Mouse (Mus musculus) CH12.LX (cell line): ENCODE measurements around the gene Tex33. TPM values are rescaled to one million over a fixed set of nuclear protein-coding genes. Genes with fewer than 3 reads are reported as not detected.

ENCODE experiments used
- DNase-seq: peaks from one replicate; pipeline ENCODE4 v3.0.0-alpha.2; 2013; ENCODE audit errors: extremely low read depth
- H3K27ac ChIP-seq: 2 replicates; pipeline ENCODE4 v1.5.1; 2012; ENCODE audit warnings: low read depth, mild to moderate bottlenecking, control low read depth, moderate library complexity; ENCODE audit not compliant: insufficient read depth
- H3K27me3 ChIP-seq: replicated peaks from 2 replicates; pipeline ENCODE3; 2012; ENCODE audit warnings: inconsistent platforms
- H3K36me3 ChIP-seq, 2 experiments: replicated peaks in 1 of 2; 2 replicates each; pipeline versions ENCODE3 to v1.6.1; 2012; ENCODE audit warnings: inconsistent platforms in 1 of 2, low read length in 1 of 2, mild to moderate bottlenecking in 1 of 2, mixed read lengths in 1 of 2, moderate library complexity in 1 of 2; ENCODE audit not compliant: control insufficient read depth in 1 of 2, insufficient read depth in 1 of 2
- H3K4me1 ChIP-seq, 2 experiments: 2 replicates each; pipeline ENCODE4 v1.6.1; 2012; ENCODE audit warnings: inconsistent platforms in 1 of 2, moderate library complexity in 1 of 2; ENCODE audit not compliant: insufficient read depth in 2 of 2, control insufficient read depth in 1 of 2
- H3K4me2 ChIP-seq: 2 replicates; pipeline ENCODE4 v1.6.1; 2012; ENCODE audit warnings: low read depth, mild to moderate bottlenecking, control low read depth; ENCODE audit not compliant: poor library complexity, insufficient read depth, severe bottlenecking
- H3K4me3 ChIP-seq, 3 experiments: fragments of 150-350 bp in 1 of 3; sonication (generic) in 1 of 3; replicated peaks in 1 of 3; 2 replicates each; pipeline versions ENCODE3 to v1.5.1; 2011 to 2012; ENCODE audit warnings: low read depth in 2 of 3, low read length in 2 of 3, mild to moderate bottlenecking in 2 of 3, moderate library complexity in 2 of 3, control low read depth in 1 of 3, improper control_type of control experiment in 1 of 3, inconsistent platforms in 1 of 3, mixed read lengths in 1 of 3; ENCODE audit not compliant: poor library complexity in 1 of 3
- H3K79me2 ChIP-seq: replicated peaks from 2 replicates; pipeline ENCODE4 v1.6.1; 2012; ENCODE audit warnings: mild to moderate bottlenecking, moderate library complexity; ENCODE audit not compliant: control insufficient read depth, poor library complexity, insufficient read depth, severe bottlenecking; ENCODE audit errors: extremely low read depth
- H3K9ac ChIP-seq: 2 replicates; pipeline ENCODE4 v1.6.1; 2012; ENCODE audit warnings: low read depth, mild to moderate bottlenecking, control low read depth, moderate library complexity; ENCODE audit not compliant: insufficient read depth
- H3K9me3 ChIP-seq: replicated peaks from 2 replicates; pipeline ENCODE3; 2012; ENCODE audit warnings: low read length, inconsistent platforms, mixed read lengths
- BHLHE40 ChIP-seq: IDR thresholded peaks from 2 replicates; pipeline ENCODE4 v1.6.1; 2011; ENCODE audit warnings: mild to moderate bottlenecking, low read depth, low read length, improper control_type of control experiment
- CTCF ChIP-seq, 2 experiments: IDR thresholded peaks in 1 of 2; conservative IDR thresholded peaks in 1 of 2; 2 replicates each; pipeline ENCODE4 v1.5.1; 2011 to 2012; ENCODE audit warnings: low read depth in 2 of 2, low read length in 2 of 2, improper control_type of control experiment in 1 of 2, inconsistent platforms in 1 of 2, mild to moderate bottlenecking in 1 of 2, moderate library complexity in 1 of 2
- ETS1 ChIP-seq: conservative IDR thresholded peaks from 2 replicates; pipeline ENCODE4 v1.6.1; 2012; ENCODE audit warnings: low read depth, mild to moderate bottlenecking, inconsistent platforms, low read length, improper control_type of control experiment, moderate library complexity
- GABPA ChIP-seq: IDR thresholded peaks from 2 replicates; pipeline ENCODE4 v1.6.1; 2012; ENCODE audit warnings: low read depth, low read length, improper control_type of control experiment, inconsistent platforms; ENCODE audit not compliant: insufficient replicate concordance
- IRF4 ChIP-seq: IDR thresholded peaks from 2 replicates; pipeline ENCODE4 v1.6.1; 2014; ENCODE audit warnings: low read depth, mild to moderate bottlenecking, inconsistent platforms, low read length, improper control_type of control experiment
- JUN ChIP-seq: IDR thresholded peaks from 2 replicates; pipeline ENCODE4 v1.6.1; 2011; ENCODE audit warnings: low read depth, mild to moderate bottlenecking, low read length, improper control_type of control experiment, moderate library complexity; ENCODE audit not compliant: insufficient read depth
- JUND ChIP-seq: conservative IDR thresholded peaks from 2 replicates; pipeline ENCODE4 v1.6.1; 2011; ENCODE audit warnings: low read depth, low read length, improper control_type of control experiment
- KAT2A ChIP-seq: IDR thresholded peaks from 2 replicates; pipeline ENCODE4 v1.6.1; 2012; ENCODE audit warnings: low read length, improper control_type of control experiment, inconsistent platforms; ENCODE audit not compliant: insufficient replicate concordance
- NELFE ChIP-seq: IDR thresholded peaks from 2 replicates; pipeline ENCODE4 v1.6.1; 2011; ENCODE audit warnings: low read depth, low read length, improper control_type of control experiment
- RAD21 ChIP-seq: IDR thresholded peaks from 2 replicates; pipeline ENCODE4 v1.6.1; 2011; ENCODE audit warnings: low read depth, mild to moderate bottlenecking, low read length, improper control_type of control experiment, moderate library complexity
- RCOR1 ChIP-seq: conservative IDR thresholded peaks from 2 replicates; pipeline ENCODE4 v1.6.1; 2012; ENCODE audit warnings: low read depth, mild to moderate bottlenecking, inconsistent platforms, low read length, improper control_type of control experiment
- SMC3 ChIP-seq: IDR thresholded peaks from 2 replicates; pipeline ENCODE4 v1.6.1; 2011; ENCODE audit warnings: low read depth, low read length, improper control_type of control experiment
- TBP ChIP-seq: conservative IDR thresholded peaks from 2 replicates; pipeline ENCODE4 v1.6.1; 2011; ENCODE audit warnings: low read depth, low read length, improper control_type of control experiment
- TCF12 ChIP-seq: IDR thresholded peaks from 2 replicates; pipeline ENCODE4 v1.6.1; 2014; ENCODE audit warnings: low read depth, mild to moderate bottlenecking, inconsistent platforms, low read length, improper control_type of control experiment
- ZC3H11A ChIP-seq: IDR thresholded peaks from 2 replicates; pipeline ENCODE4 v1.6.1; 2012; ENCODE audit warnings: low read depth, mild to moderate bottlenecking, inconsistent platforms, low read length, improper control_type of control experiment
- dilution Hi-C: fragments of 300-500 bp; cut with MboI; formaldehyde crosslinking; loops from 2 replicates; pipeline ENCODE4 v1.14.3; 2020; ENCODE audit warnings: low sequenced_read_pairs; ENCODE audit not compliant: extremely low pct_unique_long_range_greater_than_20kb, extremely low pct_ligation_motif_present
- in situ Hi-C: fragments of 300-500 bp; cut with MboI; formaldehyde crosslinking; loops from 3 replicates; pipeline ENCODE4 v1.14.3; 2019; ENCODE audit warnings: low sequenced_read_pairs, low pct_ligation_motif_present, low pct_unique_long_range_greater_than_20kb, mixed read lengths
- polyA plus RNA-seq: library from polyadenylated mRNA; unstranded; fragments of >175 nt; gene quantifications from 2 replicates; pipeline ENCODE4 v1.2.1, GENCODE M21; 2012; ENCODE audit warnings: low read depth; ENCODE audit not compliant: insufficient read length
- total RNA-seq, 2 experiments: library from RNA; depleted of rRNA; stranded (reverse); fragments of 300-350 nt in 1 of 2; fragments of >200 nt in 1 of 2; gene quantifications; 2 replicates each; pipeline ENCODE4 v1.2.3; 2012 to 2014

Gene Tex33
- total and polyA plus RNA-seq, 3 experiments = not detected

DNA sequence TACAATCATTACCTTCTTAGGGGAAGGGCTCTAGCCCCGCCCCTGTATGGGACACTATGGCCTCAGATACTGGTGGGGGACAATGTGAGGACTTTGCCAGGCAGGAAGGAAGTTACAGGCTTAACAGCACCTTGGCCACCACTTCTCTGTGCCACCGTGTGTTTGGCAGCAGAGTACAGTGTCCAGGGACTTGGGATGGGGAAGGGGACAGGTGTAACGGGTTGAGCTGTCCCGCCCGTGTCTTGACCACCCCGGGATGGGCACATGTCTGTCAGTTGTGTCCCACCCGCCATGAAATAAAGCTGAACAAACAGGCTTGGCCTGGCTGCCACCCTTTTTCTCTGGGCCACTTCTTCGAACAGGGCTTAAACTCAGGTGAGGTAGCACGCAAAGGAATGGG lies 43.3 kb upstream of the Tex33 start:
- no peak overlapping the region for H3K27ac ChIP-seq
- no peak for DNase-seq
- in situ Hi-C loops = loop anchor here (25.0 kb wide), 1 partner anchor 298 kb away; no protein-coding TSS in a partner anchor
- TF ChIP-seq BHLHE40 (no peak), RCOR1 (no peak), GABPA (no peak)
- TF ChIP-seq, all 38 proteins: peak for 0
- no peaks in the 10 kb centered on the region for H3K36me3 ChIP-seq
- no peaks in the 10 kb centered on the region for H3K9me3 ChIP-seq
- no peaks in the 10 kb centered on the region for H3K79me2 ChIP-seq
- H3K27me3 ChIP-seq = peaks cover 55% of the 10 kb centered on the region
- H3K4me3 ChIP-seq = no peak overlapping the region
- H3K4me1 ChIP-seq = peaks cover 19 to 37% of the 10 kb centered on the region in 2 experiments
- H3K9ac ChIP-seq = no peak overlapping the region
- dilution Hi-C loops = no loop called here
- H3K4me2 ChIP-seq = no peak overlapping the region

DNA sequence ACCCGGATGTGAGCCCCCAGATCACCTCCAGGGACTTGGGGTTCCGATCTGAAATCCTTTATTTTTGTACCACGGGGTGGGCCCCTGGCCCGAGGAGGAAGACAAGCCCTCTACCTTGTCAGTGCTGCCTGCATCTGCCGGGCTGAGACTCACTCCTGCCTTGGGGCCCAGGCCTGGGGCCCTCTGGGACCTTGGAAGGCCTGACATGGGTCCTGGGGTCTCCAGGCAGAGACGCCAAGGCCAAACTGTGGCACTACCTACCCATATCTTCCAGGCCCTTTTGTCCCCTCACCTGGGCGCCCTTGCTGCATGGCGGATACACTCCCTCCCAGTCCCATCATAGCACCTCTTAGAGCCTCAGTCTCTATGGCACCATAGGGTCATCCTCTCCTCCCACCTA lies 42.8 kb upstream of the Tex33 start:
- Histone ChIP-seq H3K79me2 (no peaks in the 10 kb centered on the region), H3K27ac (no peak overlapping the region), H3K9me3 (no peaks in the 10 kb centered on the region), H3K4me1 (peaks cover 19 to 35% of the 10 kb centered on the region in 2 experiments), H3K4me3 (no peak overlapping the region), H3K36me3 (no peaks in the 10 kb centered on the region), H3K9ac (no peak overlapping the region), H3K27me3 (peaks cover 59% of the 10 kb centered on the region), H3K4me2 (no peak overlapping the region)
- dilution Hi-C loops = no loop called here
- in situ Hi-C loops = loop anchor here (25.0 kb wide), 1 partner anchor 299 kb away; no protein-coding TSS in a partner anchor
- no peak for DNase-seq
- TF ChIP-seq JUN = no peak
- TF ChIP-seq RAD21 = no peak
- TF ChIP-seq ETS1 = no peak
- TF ChIP-seq JUND = no peak
- TF ChIP-seq ZC3H11A = no peak
- TF ChIP-seq TBP = no peak
- TF ChIP-seq CTCF (conservative IDR thresholded peaks at IDR 0.05 in 1 of 2, IDR thresholded peaks at IDR 0.05 in 1 of 2; ENCODE audit: low read depth in 2 of 2, low read length in 2 of 2) = no peak
- no peak for TF ChIP-seq NELFE
- TF ChIP-seq IRF4 = no peak

DNA sequence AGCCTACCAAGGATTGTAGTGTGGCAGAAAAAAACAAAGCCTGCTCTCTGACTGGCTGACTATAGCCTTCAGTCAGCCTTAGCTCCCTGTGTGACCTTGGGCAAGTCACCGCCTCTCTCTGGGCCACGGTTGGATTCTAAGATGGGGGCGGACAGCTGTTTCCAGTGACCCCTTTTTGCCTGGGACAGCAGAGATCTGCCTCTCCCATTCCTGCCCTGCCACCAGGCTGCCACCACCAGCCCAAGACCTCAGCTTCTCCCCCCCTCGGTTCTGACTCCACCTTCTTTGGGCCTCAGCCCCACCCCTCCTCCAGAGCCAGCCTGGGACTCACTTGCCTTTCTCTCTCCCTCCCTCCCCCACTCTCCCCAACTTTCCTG lies 42.3 kb upstream of the Tex33 start:
- Histone ChIP-seq H3K4me1 (peaks cover 19 to 38% of the 10 kb centered on the region in 2 experiments), H3K79me2 (no peaks in the 10 kb centered on the region), H3K4me3 (no peak overlapping the region), H3K9ac (no peak overlapping the region), H3K27me3 (peaks cover 59% of the 10 kb centered on the region), H3K36me3 (no peaks in the 10 kb centered on the region), H3K4me2 (no peak overlapping the region), H3K27ac (no peak overlapping the region), H3K9me3 (no peaks in the 10 kb centered on the region)
- dilution Hi-C loops (no loop called here), in situ Hi-C loops (loop anchor here (25.0 kb wide), 1 partner anchor 299 kb away; no protein-coding TSS in a partner anchor)
- no peak for TF ChIP-seq TCF12
- TF ChIP-seq KAT2A = no peak
- TF ChIP-seq ZC3H11A = no peak
- TF ChIP-seq SMC3 = no peak
- no peak for TF ChIP-seq GABPA
- no peak for TF ChIP-seq JUN
- DNase-seq = no peak
